Mouse (Mus musculus) neural tube, embryonic 10.5 days (tissue): ENCODE results near the gene Perm1.
A peak's percentile ranks its signal among the peaks of the same experiment; 100 is the strongest.

Experiments
- DNase-seq: peaks from one replicate; pipeline ENCODE4 v3.0.0-alpha.2; 2017; ENCODE audit warnings: low spot score; ENCODE audit errors: extremely low spot score

Gene Perm1

DNA sequence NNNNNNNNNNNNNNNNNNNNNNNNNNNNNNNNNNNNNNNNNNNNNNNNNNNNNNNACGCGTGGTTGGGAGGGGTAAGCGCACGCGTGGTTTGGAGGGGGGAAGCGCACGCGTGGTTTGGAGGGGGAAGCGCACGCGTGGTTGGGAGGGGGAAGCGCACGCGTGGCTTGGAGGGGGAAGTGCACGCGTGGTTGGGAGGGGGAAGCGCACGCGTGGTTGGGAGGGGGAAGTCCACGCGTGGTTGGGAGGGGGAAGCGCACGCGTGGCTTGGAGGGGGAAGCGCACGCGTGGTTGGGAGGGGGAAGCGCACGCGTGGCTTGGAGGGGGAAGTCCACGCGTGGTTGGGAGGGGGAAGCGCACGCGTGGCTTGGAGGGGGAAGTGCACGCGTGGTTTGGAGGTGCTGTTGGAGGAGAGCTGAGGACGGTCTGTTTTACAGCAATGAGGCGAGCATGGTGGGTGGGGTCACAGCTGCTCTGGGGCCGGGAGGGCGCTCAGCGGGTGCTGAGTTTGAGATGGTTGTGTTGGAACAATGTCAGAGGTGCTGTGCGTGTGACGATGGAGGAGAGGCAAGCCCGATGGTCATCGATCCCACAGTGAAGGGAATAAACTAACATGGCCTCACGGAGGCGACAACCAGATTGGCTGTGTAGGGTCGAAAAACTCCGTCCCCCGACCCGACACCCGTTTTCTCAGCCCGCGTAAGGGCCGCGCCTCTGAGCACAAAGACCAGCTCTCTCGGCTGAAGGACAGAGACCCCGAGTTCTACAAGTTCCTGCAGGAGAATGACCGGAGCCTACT, 21.2 kb downstream of the Perm1 start:
- peak; percentile 39 for DNase-seq

DNA sequence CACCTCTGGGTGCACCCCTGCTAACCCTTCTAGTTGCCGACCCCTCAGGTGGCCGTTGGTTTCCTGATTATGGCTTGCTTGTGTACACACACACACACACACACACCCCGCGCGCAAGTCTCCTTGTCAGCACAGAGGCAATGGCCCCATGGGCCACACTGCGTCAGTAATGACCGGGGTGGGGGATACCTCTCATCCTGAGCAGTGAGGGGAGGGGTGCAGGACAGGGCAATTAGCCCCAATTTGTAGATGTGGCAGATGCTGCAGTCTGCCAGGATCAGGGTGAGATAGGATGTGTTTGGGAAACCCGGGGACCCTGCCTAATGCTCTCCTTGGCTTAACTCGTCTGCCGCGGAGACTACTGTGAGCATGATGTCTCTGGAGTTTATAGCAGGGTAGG, 33.9 kb downstream of the Perm1 start:
- no peak for DNase-seq

DNA sequence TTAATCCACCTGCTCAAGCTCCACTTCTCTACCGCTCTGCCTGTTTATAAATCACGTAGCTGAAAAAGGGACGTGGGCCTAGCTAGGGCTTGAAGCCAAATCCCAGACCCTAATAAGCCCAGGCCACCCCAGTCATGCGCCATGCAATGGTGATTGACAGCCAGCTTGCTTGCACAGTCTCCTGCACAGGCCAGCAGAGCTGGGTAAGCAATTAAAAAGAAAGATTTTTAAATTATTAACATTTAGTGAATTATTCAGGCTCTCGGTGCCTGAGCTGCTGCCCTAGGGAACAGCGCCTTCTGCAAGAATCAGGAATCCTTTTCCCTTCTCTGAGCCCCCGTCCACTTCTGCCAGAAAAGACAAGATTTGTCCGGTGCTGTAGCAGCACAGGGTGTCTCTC, 35.4 kb downstream of the Perm1 start:
- DNase-seq: no peak

DNA sequence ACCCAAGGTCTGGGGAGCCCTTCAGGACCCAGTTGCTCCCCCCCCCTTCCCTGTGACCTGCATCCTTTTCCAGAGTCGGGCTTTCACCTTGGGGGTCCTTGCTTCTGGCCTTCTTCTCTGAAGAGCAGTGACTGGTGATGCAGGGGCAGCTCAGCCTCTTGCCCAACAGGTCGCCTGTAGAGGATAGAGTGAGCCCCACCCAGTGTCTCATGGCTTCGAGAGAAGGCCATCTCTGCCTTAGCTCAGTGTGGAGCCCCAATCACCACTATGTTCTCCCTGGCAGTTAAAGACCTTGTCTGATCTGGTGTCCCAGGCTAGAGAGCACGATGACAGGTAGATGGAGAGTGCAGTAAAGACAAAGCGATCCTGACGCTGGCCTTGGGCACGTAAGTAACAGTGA, 36.5 kb downstream of the Perm1 start:
- DNase-seq: no peak

DNA sequence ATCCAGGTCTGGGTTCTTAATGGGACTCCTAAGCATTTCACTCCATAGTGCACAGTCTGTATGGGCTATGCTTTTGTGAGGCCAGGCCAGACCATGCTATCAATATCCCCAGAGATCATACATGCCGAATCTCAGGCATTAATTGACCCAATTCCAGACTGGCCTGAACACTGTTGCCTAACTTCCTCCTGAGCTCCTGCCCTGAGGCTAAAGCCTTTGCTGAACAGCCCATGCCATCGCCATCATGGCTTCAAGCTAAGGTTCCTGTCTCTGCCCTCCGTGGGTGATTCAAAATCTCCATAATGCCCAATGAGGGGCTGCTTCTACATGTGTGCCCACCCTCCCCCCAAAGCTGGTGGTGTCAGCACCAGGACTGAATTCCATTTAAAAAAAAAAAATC, 37.0 kb downstream of the Perm1 start:
- DNase-seq: no peak

DNA sequence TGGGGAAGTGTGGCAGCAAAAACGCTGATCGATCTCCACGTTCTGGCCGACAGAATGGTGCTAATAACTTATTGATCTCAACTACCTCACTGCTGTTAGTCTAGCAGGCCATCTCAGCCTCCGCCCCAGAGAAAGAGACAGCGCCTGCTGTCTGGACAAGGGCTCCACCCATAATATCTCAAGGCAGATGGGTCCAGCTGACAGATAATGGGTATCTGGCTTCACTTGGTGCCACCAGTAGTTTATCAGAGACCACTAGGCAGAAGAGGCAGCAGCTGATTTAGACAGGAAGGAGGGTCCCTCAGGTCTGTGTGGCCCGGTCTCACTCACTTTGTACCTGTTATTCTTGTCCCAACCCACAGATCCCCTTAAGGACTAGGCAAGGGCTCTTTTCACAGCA, 37.4 kb downstream of the Perm1 start:
- no peak for DNase-seq

DNA sequence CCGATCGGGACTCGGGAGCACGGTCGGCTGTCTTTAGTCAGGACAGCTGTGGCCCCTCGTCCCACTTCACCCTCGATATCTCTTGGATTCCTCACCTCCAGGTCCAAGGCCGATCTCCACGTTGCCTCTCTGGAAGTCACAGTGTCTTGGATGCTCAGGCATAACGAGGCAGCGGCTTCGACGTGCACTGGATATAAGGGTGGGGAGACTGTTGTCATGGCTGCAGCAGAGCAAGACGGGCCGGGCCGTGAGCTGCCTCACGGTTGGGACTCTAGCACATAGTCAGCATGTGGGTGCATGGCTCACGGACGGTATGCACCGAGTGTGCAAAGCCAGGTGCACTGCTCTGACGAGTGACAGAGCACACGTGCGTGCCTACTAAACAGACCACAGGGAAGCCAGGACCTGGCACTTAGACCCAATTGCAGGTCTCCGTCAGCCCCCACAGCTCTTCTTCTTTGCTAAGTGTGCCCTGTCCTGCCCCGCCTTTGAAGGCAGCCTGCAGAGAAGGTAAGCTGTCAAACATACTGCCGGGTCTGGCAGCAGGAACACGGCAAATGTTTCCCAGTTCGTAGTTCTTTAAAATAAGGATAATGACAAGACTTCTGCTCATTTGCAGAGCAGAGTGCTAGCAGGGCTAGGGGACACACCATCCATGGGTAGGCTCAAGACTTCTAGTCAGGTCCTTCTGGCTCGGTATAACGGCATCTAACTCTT, 38.9 kb downstream of the Perm1 start:
- DNase-seq: peak; percentile 51

DNA sequence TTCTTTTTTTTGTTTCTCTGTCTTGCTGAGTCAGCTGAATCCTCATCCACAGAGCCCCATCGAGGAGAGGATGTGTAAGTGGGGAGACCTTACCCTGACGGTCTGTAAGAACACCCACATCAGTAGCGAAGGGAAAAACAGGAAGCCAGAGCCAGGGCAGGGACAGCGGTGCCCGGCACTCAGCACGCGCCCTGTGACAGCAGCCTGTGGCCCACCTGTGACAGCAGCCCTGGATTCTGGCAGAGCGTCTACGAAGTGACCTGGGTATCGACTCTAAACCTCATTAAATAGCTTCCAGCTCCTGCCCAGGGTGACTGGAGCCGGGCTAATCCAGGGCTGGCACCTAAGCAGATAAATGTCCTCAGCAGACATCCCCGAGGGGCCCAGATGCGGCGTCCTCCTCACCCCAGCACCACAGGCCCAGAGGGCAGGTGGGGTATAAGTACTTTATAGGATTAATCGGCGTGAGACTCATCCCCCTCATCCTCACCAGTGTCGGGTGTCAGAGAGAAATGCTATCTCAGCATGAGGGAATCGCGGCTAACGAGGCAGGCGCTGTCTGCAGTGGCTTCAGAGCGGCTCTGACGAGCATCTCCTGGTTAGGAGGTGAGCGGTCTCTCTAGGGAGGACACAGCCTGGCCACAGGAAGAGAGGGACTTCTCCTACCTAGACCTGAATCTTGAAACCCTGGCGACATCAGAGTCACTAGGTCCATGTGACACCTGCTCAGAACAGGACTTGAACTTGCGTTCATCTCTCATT, 39.6 kb downstream of the Perm1 start, which contains the start of gene Samd11:
Gene Samd11 (minus strand): TSS at position 580 of the 762 bp plus-strand sequence.
- peak; percentile 48 for DNase-seq
